Mouse (Mus musculus) monocyte, adult 5-6 weeks (primary cell): ENCODE results near the gene 1700013G24Rik. TPM values are rescaled to one million over a fixed set of nuclear protein-coding genes. Genes with fewer than 3 reads are reported as not detected.
"Not testable (repeated sequence)": the region's sequence is repeated elsewhere in the genome, so short reads cannot be mapped to it uniquely, and the experiment has no call there.

Experiments
- ATAC-seq: fragments of 153-309, 156-312 bp; replicated peaks from 2 replicates; pipeline ENCODE4 v1.8.0; 2017; ENCODE audit warnings: mild to moderate bottlenecking; ENCODE audit not compliant: low TSS enrichment, insufficient number of reproducible peaks, severe bottlenecking, poor library complexity, low FRiP score
- total RNA-seq: library from RNA; stranded (forward); fragments of 200-1000, 200-491, 200-594 nt; gene quantifications from 3 replicates; pipeline ENCODE4 v1.2.3, GENCODE M21; 2017

The 1700013G24Rik gene
- total RNA-seq: not detected in 3 replicates

DNA sequence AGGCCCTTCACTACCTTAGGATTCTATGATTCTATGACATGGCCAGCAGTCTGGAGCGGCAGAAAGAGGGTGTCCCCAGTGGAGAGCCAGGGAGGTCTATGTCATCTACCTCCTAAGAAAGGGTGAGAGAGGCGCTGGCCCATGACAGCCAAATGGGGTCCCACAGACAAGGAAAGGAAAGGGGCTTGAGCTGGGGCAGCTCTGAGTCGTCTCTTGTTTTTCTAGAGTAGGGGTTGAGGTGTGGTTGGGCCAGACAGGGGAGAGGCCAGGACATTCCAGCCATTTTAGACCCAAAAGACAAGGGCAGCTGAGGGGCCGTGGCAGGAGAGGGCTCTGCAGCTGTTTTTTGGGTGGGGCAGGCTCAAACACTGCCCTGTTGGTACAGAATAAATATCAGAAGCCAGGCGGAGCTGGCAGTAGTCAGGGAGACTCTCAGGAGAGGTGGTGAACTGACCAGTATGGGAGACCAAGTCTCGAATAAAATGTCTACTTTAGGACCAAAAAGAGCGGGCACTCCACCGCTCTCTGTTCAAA, at the start of gene 1700013G24Rik:
Gene 1700013G24Rik, plus strand, starts transcription at position 51 of the 534 bp plus-strand sequence.
- no peak for ATAC-seq

- ATAC-seq: no peak
Observed at GRCm38 (mm10) chr4:137405571-137405970, 47.5 kb upstream of the 1700013G24Rik start.

DNA sequence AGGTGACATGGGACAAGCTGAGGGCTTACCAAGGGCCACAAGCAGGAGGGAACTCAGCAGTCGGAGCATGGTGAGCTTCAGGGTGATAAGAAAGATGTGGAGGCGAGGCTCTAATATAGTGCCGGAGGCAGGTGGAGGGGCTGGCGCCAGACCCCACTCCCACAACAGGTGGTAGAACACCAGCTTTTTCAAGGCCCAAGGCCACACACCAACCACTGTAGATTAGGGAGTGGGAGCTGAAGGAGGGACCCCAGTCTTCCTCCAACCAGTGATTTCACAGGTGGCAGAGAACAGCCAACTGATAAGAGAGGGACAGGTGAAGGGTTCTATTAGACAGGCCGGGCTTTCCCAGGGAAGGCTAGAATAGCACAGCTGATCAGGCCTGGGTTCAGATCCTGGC, 43.4 kb upstream of the 1700013G24Rik start, which contains the start of gene Cela3a:
Gene Cela3a, minus strand, starts transcription at position 101 of the 400 bp plus-strand sequence.
- no peak for ATAC-seq

GRCm38 (mm10) chr4:137412185-137412709, 40.8 kb upstream of the 1700013G24Rik start:
- not testable (repeated sequence) for ATAC-seq

DNA sequence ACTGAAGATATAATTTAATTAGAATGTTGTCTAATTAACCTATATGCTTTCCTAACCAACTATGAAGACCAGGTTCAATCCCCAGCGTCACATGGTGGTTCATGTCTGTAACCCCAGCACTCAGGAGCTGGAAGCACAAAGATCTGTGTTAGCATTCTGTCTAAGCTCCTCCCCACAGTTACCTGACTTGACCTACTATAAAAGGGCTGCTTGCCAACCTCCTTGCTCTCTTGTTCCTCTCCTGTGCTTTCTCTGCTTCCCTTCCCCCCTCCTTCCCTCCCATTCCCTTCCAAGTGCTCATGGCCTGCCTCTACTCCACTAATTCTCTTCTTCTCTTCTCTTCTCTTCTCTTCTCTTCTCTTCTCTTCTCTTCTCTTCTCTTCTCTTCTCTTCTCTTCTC, 38.1 kb upstream of the 1700013G24Rik start:
- ATAC-seq: no peak

- ATAC-seq: no peak
Observed at GRCm38 (mm10) chr4:137417712-137418564, 35.1 kb upstream of the 1700013G24Rik start.

GRCm38 (mm10) chr4:137430502-137430901, 22.6 kb upstream of the 1700013G24Rik start, which contains the start of gene Cela3b:
Gene Cela3b (minus strand): TSS chr4:137430540.
- ATAC-seq: no peak

- not testable (repeated sequence) for ATAC-seq
Observed at GRCm38 (mm10) chr4:137432700-137433550, 20.2 kb upstream of the 1700013G24Rik start.

- no peak for ATAC-seq
Observed at GRCm38 (mm10) chr4:137436979-137437669, 16.0 kb upstream of the 1700013G24Rik start.

- ATAC-seq: no peak
Observed at GRCm38 (mm10) chr4:137438842-137439241, 14.2 kb upstream of the 1700013G24Rik start.

- ATAC-seq: no peak
Observed at GRCm38 (mm10) chr4:137441332-137441731, 11.8 kb upstream of the 1700013G24Rik start.

DNA sequence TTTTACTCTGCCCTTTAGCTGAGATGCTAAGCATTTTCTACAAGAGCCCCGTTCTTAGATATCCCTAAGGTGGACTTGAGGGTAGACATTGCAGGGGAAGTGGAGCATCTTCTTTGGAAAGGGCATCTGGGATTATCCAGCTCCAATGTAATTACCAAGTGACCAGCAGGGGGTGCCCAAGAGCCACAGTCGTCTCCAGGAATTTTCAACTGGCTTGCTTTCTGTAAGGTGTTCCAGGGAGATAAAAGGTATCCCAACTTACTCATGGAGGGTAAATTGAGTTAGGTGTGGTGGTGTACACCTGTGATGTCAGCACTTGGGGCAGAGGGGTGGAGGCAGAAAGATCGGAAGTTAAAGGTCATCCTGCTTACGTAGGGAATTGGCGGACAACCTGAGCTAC, 9.5 kb upstream of the 1700013G24Rik start:
- no peak for ATAC-seq

DNA sequence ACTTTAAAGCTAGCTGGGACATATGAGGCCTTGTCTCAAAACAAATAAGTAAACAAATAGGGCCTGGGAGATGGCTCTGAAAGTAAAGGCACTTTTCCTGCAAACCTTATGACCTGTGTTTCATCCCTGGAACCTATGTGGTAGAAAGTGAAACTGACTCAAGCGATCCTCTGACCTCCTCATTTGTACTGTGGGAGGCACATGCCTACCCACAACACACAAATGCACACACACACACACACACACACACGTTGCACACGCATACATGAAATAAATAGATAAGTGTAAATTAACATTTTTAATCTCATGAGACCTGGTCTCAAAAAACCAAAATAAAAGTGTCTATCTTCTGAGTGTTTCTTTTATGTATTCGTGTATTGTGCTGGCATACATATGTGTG, 7.2 kb upstream of the 1700013G24Rik start:
- ATAC-seq: no peak

DNA sequence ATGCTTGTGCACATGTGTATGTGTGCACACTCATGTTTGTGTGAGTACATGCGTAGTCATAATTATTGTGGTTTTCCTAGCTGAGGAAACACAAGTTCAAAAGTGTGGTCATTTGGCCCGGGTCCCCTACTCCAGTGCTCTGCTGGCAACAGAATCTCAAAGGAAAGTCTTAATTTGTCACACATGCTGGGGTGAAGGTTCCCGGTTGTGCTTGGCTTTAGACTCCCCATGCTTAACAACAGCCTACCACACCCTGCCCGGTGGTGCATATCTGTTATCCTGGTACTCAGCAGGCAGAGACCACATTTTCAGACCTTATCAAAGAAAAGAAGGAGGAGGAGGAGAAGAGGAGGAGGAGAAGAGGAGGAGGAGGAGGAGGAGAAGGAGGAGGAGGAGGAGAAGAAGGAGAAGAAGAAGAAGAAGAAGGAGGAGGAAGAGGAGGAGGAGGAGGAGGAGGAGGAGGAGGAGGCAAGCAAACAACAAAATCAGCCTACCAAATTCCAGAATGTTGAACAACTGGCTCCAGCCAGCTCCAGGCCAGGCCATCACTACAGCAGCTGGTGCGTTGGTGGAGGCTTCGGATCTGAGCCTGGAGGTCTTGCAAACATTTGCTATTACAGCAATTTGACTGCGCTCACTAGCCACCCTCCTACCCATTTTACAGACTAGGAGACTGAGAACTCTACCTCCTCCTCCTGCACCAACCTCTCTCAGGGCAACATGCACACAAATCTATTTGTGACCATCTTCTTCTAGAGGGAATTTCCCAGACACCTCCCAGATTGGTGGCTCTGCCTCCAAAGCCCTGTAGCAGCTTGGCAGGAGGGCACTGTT, 5.5 kb upstream of the 1700013G24Rik start:
- no peak for ATAC-seq

DNA sequence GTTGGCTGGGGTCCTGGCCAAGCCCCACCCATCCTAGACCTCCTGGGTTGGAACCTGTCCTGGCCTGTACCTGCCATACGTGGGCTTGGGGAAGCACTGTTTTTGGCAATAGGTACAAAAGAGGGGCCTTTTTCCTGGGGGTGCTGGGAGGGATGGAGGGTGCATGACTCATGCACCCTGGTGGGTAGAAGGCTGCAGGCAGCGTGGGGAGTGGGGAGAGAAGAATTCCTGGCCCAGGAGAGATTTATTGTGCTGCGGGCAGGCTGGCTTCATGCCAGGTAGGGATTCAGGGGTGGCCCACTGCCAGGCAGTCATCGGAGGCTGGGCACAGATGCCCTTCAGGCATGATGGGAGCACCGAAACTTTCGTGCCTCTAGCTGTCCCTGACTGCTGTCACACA, 4.9 kb upstream of the 1700013G24Rik start:
- no peak for ATAC-seq

- no peak for ATAC-seq
Observed at GRCm38 (mm10) chr4:137448641-137449040, 4.4 kb upstream of the 1700013G24Rik start.

- no peak for ATAC-seq
Observed at GRCm38 (mm10) chr4:137449132-137449531, 4.0 kb upstream of the 1700013G24Rik start.

- no peak for ATAC-seq
Observed at GRCm38 (mm10) chr4:137449715-137450114, 3.4 kb upstream of the 1700013G24Rik start.
